Mouse (Mus musculus) c-Kit-positive CD71-negative TER-119-negative erythroid progenitor cells, embryonic 14.5 days (primary cell): Measurements from ENCODE around the gene Myt1l.

ENCODE experiments used
- DNase-seq: peaks from one replicate; pipeline ENCODE4 v3.0.0-alpha.2; 2013; ENCODE audit warnings: low read depth

Myt1l gene

DNA sequence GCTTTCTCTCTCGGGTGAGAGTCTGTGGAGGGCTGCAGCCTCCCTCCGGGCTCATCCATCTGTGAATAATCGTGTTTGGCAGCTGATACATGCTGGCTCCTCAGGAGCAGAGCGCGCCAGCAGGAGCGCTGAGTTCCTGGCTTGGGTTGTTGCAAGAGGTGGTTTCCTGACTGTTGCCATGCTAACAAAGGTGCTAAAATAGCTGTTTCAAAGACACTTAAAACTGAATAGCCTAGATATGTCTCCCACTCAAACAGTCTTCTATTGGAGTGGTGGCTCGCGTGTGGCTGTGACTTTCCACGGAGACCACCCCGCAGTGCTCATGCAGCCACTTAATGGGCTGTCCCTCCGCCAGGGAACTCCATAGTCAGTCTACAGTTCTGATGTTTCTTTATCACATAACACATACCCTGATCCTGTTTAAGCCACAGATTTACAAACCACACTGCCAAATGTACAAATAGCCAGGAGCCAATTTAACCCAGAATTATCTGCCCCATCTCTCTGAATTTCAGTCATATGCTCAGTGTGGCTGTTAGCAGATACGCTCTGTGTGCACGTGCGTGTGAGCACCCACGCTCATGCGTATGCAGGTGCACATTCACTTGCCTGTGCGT, 195.6 kb downstream of the Myt1l start:
- no peak for DNase-seq

DNA sequence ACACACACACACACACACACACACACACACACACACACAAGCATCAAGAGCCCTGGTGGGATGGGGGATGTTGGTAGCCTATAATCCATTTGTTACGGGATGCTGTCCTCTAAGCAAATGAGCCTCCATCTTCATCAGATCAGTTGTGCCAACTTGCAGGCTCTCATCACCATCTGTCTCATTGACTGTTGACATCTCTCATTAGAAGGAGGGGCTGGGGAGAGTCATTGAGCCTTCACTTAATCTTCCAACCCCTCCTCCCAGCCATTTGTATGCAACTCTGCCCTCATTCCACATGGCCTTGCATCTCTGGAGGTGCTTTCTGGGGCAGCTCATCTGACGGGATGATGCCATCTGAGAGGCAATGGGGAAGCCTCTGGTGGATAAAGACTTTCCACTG, 200.1 kb downstream of the Myt1l start:
- no peak for DNase-seq

DNA sequence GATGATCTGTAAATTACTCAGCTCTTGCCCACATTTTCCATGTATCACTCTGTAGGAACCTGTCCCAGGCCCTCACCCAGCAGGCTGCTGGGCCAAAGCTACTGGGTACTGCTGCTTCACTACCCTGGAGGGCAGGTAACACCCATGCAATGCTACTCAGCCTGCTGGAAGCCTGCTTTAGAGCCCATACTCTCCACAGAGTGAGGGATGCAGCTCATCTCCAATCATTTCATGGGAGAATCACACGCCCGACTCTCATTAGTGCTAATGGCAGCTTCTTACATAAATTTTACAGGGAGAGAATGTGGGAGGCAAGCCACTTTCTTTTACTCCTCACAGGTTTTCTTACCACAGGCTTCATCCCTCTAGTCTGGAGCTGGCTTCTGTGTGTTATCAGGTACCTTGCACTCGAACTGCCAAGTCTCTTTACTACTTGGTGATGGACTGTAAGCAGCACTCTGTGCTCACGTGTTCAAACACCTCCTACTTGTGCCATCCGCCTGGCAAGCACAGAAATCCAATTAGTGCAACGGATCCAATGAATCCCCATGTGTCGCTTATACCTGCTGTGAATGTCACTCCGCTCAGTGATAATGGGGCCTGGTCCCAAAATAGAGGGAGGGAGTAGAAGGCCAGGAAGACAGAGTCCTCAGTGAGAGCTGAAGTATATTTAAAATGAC, 212.3 kb downstream of the Myt1l start:
- DNase-seq = no peak

DNA sequence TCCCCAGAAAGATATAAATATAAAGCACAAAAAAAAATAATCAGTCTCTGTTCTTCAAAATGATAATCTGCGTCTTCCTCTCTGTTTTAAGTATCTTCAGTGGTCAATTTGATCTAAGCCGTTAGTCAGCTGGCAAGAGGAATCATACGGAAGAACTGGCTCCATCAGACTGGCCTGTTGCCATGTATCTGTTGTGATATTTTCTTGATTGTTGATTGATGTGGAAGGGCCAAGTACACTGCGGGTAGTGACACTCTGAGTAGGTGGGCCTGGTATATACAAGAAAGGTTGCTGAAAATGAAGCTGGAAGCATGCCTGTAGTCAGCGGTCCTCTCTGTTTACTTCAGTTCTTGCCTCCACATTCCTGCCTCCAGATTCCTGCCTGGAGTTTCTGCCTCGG, 213.0 kb downstream of the Myt1l start:
- DNase-seq = no peak

- DNase-seq = no peak
Measured at GRCm38 (mm10) chr12:29750604-29751128, 222.5 kb downstream of the Myt1l start.

DNA sequence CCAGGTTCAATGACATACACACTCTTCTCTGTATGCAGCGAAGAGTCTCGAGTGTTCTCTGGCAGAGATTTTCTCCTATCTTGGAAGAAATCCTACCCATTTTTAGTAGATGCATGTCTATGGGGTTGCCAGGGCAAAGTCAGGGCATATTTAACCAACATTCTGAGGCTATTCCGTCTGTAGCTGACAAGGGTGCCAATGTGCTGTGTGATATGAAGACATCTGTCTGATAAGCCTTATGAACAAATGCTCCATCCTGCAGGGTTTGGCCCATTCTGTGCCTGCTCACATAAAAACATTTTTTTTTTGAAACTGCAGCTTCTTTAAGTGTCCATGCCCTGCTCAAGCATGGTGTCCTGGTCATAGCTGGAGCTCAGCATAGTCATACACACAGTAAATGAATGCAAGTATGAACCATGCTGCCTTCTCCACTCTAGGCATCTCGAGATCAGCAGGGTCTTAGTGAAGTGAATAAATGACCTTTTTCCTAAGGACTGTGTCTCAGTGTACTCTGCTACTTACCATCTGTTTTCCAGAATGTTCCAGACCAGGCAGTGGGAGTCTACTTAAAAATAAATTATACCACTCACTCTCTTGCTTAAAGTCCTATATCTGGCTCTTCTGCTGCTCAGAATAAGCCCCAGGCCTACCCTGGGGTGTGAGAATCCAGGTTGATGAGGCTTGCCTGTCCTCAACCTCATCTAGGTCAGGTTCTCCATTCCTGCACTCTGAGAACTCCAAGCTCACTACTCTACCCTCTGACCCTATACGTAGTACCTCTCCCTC, 227.1 kb downstream of the Myt1l start:
- DNase-seq = no peak

GRCm38 (mm10) chr12:29755872-29756265, 227.7 kb downstream of the Myt1l start:
- no peak for DNase-seq

DNA sequence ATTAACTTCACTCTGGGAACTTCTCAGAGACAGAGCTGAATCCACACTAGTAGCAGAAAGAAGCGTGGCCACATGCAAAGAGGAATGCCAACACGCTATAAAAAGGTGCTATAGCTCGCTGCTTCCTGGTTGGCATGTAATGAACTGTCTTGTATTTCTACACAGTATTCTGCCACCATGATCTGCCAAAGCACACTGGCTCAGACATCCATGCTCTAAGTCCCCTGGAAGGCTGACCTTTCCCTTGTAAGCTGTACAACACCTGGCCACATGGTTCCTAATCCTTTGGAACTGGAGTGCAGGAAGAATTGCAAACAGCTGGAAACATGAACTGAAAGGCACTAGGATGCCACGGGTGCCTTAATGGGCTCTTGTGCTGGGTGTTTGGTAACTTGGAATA, 232.4 kb downstream of the Myt1l start:
- DNase-seq = no peak

DNA sequence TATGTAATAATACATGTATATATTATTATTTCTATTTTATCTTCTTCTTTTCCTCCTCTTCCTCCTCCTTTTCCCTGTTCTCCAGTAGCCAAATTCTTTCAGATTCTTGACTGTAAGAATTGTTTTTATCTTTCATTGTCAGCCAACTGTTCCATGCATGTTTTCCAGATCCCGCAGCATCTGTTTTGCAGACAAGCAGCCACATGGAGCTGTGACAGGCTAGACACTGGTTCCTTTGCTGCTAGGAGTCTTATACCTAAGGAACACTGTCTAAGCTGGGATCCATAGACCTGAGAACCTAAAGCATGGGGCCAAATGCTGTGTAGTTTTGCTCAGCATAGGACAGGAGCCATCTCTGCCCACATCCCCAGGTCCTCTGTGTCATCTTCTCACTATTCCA, 238.0 kb downstream of the Myt1l start:
- no peak for DNase-seq

DNA sequence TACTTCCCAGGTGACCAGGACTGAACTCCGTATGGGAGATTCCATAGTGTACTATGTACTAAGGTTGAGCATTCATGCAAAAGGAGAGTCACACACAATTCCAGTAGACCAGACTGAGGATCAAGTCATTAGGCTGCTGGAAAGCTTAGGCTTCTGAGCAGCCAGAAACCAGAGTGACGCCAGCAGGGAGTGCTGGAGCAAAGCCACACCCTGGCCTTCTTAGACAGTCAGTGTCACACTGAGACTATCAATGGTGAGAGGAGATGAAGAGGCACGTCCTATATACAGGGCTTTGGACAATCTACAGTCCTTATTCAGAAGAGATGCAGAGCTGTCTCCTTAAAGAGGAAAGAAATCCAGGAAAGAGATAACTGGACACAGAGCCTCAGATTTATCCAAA, 243.6 kb downstream of the Myt1l start:
- no peak for DNase-seq

- DNase-seq = no peak
Measured at GRCm38 (mm10) chr12:29772401-29772800, 244.2 kb downstream of the Myt1l start.

- DNase-seq = no peak
Measured at GRCm38 (mm10) chr12:29778901-29779300, 250.7 kb downstream of the Myt1l start.

DNA sequence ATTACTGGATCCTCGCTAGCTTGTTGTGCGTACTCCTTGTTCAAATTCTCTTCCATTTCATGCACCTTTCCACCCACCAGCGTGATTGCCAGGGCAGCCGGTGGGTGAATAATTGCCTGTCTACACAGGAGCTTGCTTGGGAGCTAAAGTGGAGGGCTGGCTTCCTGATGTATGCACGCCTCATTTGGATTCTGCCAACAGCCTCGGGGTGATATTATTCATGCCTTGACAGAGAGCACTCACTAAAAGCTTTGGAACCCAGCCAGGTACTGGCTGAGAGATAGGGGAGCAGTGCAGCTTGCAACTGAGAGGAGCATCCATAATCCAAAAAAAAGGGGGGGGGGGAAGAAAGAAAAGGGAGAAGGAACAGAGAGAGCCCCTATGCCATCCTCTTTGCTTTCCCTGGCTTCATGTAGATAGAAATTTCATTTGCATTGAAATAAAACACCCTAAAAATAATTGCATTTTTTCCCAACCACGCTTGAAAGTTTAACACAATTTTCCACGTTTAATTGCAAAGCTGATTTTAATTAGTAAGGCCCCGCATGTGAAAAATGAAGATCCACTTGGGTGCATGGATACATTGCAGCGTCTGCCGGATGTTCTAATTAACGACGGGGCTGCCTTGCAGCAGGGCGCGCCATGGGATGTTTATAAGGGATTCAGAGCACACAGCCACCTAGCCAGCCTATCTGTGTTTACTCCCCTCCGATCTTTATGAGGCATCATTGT, 261.3 kb downstream of the Myt1l start:
- DNase-seq = no peak

DNA sequence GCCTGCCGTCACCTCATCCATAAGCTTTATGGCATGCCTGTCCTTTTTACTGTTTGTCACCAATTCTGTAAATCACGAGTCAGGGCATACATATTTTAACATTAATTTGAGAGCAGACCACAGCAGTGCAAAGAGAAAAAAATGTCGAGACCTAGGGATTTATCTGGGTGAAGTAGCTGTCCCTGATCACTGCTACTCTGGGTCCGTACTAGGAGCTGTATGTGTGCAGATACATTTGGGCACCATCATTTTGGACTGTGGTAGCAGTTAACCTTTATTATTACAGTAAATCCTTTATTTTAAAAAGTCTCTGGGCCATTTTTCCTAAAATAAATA, 261.8 kb downstream of the Myt1l start:
- no peak for DNase-seq

GRCm38 (mm10) chr12:29792998-29793397, 264.8 kb downstream of the Myt1l start:
- DNase-seq = no peak

- DNase-seq = no peak
Measured at GRCm38 (mm10) chr12:29795107-29795673, 267.0 kb downstream of the Myt1l start.

DNA sequence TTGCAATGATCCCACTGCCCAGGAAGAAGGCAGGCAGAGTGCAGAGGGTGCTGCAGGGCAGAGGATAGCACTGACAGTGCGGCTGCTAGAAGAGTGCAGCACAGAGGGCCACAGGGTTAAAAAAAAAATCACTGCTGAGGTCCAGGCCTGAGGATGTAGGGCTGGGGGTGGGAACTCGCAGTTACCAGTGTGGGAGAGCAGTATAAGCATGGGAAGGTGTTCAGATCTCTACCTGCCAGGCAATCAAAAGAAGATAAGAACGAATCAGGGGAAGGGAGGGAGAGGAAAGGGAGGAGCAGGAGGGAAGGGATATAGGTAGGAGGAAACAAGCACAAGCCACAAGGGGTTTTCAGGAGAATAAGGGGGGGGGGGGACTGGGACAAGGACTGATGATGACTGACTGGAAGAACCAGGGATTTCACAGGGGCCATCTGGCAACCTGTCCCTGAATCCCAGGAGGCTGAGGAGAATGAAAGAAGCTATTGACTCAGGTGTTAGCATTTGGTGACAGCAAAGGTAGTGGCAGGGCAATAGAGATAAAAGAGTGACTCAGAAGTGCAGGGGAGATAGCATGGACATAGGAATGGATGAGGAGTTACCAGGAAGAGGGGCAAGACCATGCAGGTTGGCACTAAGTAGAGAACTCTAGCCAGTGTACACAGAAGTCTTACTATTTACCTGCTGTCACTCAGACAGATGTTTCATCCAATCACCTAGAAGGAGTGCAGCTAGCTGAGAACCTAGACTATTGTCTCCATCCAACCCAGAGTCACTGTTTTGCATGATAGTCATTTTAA, 270.6 kb downstream of the Myt1l start:
- no peak for DNase-seq

DNA sequence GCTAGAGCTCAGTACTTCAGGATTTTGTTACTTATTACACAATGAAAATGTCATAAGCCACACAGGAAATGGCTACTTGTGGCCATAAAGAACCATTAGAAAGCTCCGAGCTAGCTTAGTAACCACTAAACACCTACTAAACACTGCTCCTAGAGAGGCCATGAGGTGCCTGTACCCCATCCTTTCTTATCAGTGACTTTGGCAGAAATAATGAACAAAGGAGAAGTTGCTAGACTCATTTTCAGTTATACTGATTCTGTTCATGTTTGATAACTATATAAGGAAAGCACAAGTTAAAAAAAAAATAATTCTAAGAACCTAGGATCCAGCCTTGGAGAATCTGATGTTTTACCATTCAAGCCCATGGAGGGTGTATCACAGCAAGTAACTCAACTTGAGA, 278.2 kb downstream of the Myt1l start:
- no peak for DNase-seq

GRCm38 (mm10) chr12:29809569-29810185, 281.5 kb downstream of the Myt1l start:
- DNase-seq = no peak

DNA sequence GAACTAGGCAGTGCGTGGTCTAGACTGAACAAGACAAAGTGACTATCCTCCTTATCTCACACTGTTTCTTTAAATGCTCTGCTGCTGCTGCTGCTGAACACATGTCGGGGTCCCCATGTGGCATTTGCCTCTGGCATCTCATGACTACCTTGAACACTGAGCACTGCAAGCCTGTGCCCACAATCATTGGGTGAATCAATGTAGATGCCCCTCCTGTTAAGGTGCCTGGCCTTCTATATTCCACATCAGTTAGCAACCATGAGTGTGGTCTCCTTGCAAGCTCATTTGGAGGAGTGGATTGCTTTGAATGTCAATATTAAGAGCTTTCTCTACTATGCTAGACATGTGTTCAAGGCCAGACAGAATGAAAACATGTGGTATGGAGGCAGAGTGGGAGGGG, 287.3 kb downstream of the Myt1l start:
- DNase-seq = no peak

DNA sequence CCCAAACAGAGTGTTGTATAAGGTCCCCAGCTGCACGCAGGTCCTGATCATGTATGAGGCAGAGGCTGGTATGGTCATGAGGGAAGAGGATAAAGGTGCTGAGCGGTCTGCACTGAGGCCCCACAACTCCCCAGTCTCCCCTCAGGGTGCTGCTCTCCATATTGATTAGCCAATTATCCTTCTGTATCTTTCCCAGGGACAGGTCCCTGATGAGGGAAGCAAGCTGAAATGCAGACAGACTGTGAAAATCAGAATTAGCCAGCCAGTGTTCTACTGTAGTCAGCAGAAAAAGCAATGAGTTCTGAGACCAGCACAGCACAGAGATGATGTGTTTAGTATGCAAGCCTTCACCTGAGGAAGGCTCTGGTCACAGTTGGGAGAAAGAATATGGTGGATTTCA, 287.9 kb downstream of the Myt1l start:
- no peak for DNase-seq
